Mouse (Mus musculus) central nervous system, embryonic 14 days (tissue): ENCODE data around the gene Cbx1. TPM values are rescaled to one million over a fixed set of nuclear protein-coding genes. Genes with fewer than 3 reads are reported as not detected.

Source experiments
- polyA plus RNA-seq: library from polyadenylated mRNA; depleted of rRNA; stranded (reverse); fragments of >200 nt; gene quantifications from 2 replicates; pipeline ENCODE4 v1.2.3, GENCODE M21; 2012; rRNA removed

Gene Cbx1
- 97.9 and 107 TPM in 2 replicates for polyA plus RNA-seq

GRCm38 (mm10) chr11:96788871-96789795 is at the start of gene Cbx1:
Gene Cbx1 (plus strand): TSS chr11:96789127.

GRCm38 (mm10) chr11:96776968-96777962 is 11.7 kb upstream of the Cbx1 start, which contains the start of gene Snx11:
Gene Snx11 (minus strand): TSS chr11:96777559.

DNA sequence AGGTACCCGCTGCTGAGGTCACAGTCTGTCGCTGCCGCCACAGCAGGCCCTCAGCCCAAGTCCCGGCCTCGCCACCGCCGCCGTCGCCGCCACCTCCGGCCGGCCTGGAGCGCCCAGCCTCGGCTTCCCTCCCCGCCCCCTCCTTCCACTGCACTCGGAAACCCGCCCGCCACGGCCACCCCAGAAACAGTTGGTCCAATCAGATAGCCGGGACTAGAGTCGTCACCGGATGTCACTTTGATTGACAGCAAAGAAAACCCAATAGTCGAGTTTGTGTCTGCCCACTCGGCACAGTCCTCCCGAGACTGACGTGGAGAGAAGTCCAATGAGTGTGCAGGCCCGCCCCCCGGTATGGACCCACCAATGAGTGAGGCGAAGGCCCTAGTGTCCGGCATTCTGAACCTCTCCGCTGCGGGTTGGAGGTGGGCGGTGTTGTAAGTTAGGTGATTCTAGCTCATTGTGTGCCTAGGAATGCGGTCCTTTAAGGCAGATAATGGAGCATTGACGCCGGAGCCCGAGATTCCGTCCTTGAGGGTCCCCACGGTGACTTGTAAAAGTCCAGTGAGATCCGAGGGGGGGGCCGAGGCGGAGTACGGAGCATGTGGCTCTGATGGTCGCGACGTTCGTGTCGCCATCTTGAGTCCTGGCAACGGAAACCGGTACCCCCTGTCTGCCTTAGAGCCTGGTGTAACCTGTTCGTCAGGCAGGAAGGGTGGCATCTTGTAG is 41.0 kb downstream of the Cbx1 start, which contains the start of gene Nfe2l1:
Nfe2l1 (minus strand) TSS at position 156 of the 726 bp plus-strand sequence.

DNA sequence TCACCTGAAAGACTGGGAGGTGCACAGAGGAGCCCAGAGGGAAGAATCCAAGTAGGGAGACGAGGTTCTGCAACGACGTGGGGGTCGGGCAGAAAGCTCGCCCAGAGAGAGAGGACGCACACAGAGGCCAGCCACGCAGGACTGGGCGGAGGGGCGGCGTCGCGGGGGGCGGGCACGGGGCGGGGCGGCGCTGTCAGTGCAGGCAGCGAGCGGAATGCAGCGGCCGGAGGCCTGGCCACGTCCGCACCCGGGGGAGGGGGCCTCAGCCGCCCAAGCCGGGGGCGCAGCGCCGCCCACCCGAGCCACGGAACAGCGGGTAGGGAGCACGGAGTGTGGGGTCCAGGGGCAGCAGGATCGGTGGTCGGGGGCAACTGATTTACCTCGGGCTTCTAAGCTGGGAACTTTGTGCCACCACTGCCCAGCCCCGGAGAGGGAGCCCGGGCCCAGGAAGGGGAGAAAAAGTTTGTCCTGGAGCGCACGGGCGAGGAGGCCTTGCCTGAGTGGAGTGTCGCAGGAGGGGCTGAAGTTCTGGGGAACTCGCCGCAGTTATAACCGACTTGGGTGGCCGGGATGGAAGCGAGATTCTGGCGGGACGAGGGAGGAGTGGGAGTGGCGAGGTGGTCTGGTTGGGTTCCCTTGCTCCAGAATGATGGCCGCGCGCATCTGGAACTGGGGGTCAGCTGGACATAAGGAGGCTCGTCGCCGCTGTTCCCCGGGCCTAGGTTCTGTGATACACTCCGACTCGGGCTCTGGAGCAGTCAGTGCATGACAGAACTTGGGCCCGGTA is 60.9 kb downstream of the Cbx1 start, which contains the start of gene Copz2:
Copz2 (plus strand) TSS at position 190 of the 787 bp plus-strand sequence.

Other genes with a start within 250 kb of the Cbx1 start
- gene Snx11, start 11.6 kb upstream of the Cbx1 start, polyA plus RNA-seq: 54.4 and 55.1 TPM in 2 replicates
- gene Nfe2l1, start 40.8 kb downstream of the Cbx1 start, polyA plus RNA-seq: 69.7 and 81.1 TPM in 2 replicates
- 17.9 and 45.4 TPM in 2 replicates for gene Copz2, start 60.7 kb downstream of the Cbx1 start, polyA plus RNA-seq
- gene Cdk5rap3, start 127.4 kb downstream of the Cbx1 start, polyA plus RNA-seq: 88.3 and 96.2 TPM in 2 replicates
- gene Prr15l, start 139.0 kb downstream of the Cbx1 start, polyA plus RNA-seq: 0.35 TPM in 1 of 2 replicates, not detected in the other
- gene Pnpo, start 154.9 kb downstream of the Cbx1 start, polyA plus RNA-seq: 12.3 and 13.8 TPM in 2 replicates
- gene Sp2, start 193.8 kb downstream of the Cbx1 start, polyA plus RNA-seq: 12.6 and 15.4 TPM in 2 replicates
- 0.54 and 1.0 TPM in 2 replicates for gene Sp6, start 224.3 kb downstream of the Cbx1 start, polyA plus RNA-seq
- gene Scrn2, start 240.8 kb downstream of the Cbx1 start, polyA plus RNA-seq: 14.2 and 15.7 TPM in 2 replicates